Mouse (Mus musculus) embryonic facial prominence, embryonic 12.5 days (tissue): ENCODE data around the gene Meox1. TPM values are rescaled to one million over a fixed set of nuclear protein-coding genes. Genes with fewer than 3 reads are reported as not detected.

Experiments
- ATAC-seq: fragments of 200-750 bp; cut with Nextera tagmentation; 2 replicates; pipeline ENCODE4 v1.8.0; 2017; ENCODE audit not compliant: insufficient number of reproducible peaks, insufficient read depth, low FRiP score, low TSS enrichment
- H3K27ac ChIP-seq: fragments of 300-500 bp; sonication (generic); 2 replicates; pipeline ENCODE4 v1.5.1; 2016; ENCODE audit warnings: mild to moderate bottlenecking
- H3K27me3 ChIP-seq: fragments of 300-500 bp; sonication (generic); 2 replicates; pipeline ENCODE4 v1.6.1; 2016; ENCODE audit warnings: mild to moderate bottlenecking, moderate library complexity
- H3K36me3 ChIP-seq: fragments of 300-500 bp; sonication (generic); 2 replicates; pipeline ENCODE4 v1.6.1; 2016; ENCODE audit warnings: mild to moderate bottlenecking
- H3K4me1 ChIP-seq: fragments of 300-500 bp; sonication (generic); 2 replicates; pipeline ENCODE4 v1.6.1; 2016
- H3K4me2 ChIP-seq: fragments of 300-500 bp; sonication (generic); replicated peaks from 2 replicates; pipeline ENCODE4 v1.6.1; 2016; ENCODE audit warnings: mild to moderate bottlenecking, moderate library complexity
- H3K4me3 ChIP-seq: fragments of 300-500 bp; sonication (generic); 2 replicates; pipeline ENCODE4 v1.5.1; 2016; ENCODE audit warnings: mild to moderate bottlenecking
- H3K9ac ChIP-seq: fragments of 300-500 bp; sonication (generic); 2 replicates; pipeline ENCODE4 v1.6.1; 2016; ENCODE audit warnings: mild to moderate bottlenecking, moderate library complexity
- H3K9me3 ChIP-seq: fragments of 300-500 bp; sonication (generic); 2 replicates; pipeline ENCODE4 v1.6.1; 2016; ENCODE audit warnings: mild to moderate bottlenecking, moderate library complexity
- WGBS: fragments of 180-500 bp; shearing (Covaris S2); methylation state at CpG from one replicate; pipeline ENCODE4 v1.1.7; 2016; 5-methylcytosine and 5-hydroxymethylcytosine counted together
- polyA plus RNA-seq: library from polyadenylated mRNA; unstranded; fragments of >200 nt; fragmentation: Nextera tagmentation; extraction: Ambion mirVana; gene quantifications from 2 replicates; pipeline ENCODE4 v1.2.1, GENCODE M21; 2016

Gene Meox1
- polyA plus RNA-seq, 1 experiment from 2014 or later: 10.9 TPM

DNA sequence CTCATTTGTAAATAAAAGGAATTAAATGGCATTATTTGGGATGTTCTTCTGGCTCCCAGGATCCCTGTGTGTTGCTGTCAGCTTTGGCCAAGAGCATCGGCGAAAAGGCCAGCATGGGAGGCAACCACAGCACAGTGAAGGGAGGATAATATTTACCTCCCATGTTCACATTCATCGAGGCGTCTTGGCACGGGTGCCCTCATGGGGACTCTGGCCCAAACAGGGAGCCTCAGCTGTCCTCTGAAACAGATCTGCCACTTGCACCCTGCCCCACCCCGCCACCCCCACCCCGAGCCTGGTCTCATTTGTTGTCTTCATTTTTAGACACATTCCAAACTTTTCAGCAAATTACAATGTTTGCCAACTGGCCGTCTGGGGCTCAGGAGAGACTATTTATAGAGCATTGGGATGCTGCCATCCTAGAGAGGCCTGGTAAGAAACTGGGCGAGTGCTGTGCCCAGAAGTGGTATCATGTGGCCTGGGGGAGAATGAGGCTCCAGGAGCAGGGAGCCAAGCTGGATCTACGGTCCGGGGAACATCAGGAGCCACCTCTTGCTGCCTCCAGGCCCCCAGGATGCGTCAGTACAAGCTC is 27.3 kb upstream of the Meox1 start:
- Histone ChIP-seq H3K9me3 (no peaks in the 10 kb centered on the region), H3K4me1 (no peaks in the 10 kb centered on the region), H3K36me3 (no peaks in the 10 kb centered on the region), H3K4me3 (no peak overlapping the region), H3K27ac (no peak overlapping the region), H3K27me3 (peaks cover 13% of the 10 kb centered on the region; the same call in 1 of the 2 replicates), H3K4me2 (no peak overlapping the region), H3K9ac (no peak overlapping the region)
- WGBS: 76% methylated on average over 12 of the region's 12 CpGs
- no peak for ATAC-seq

- Histone ChIP-seq H3K4me2 (no peak overlapping the region), H3K4me3 (no peak overlapping the region), H3K9ac (no peak overlapping the region), H3K9me3 (no peaks in the 10 kb centered on the region), H3K27ac (no peak overlapping the region), H3K4me1 (no peaks in the 10 kb centered on the region), H3K27me3 (peaks cover 16% of the 10 kb centered on the region; the same call in 1 of the 2 replicates), H3K36me3 (no peaks in the 10 kb centered on the region)
- 2% methylated on average over 6 of the region's 6 CpGs for WGBS
- peak; percentile 54; the same call in 1 of the 2 replicates for ATAC-seq
Measured at GRCm38 (mm10) chr11:101919660-101920059, 25.5 kb upstream of the Meox1 start.

GRCm38 (mm10) chr11:101918609-101919008 is 24.4 kb upstream of the Meox1 start:
- Histone ChIP-seq H3K4me3 (no peak overlapping the region), H3K4me2 (no peak overlapping the region), H3K9me3 (no peaks in the 10 kb centered on the region), H3K27ac (no peak overlapping the region), H3K4me1 (no peaks in the 10 kb centered on the region), H3K27me3 (peaks cover 16% of the 10 kb centered on the region; the same call in 1 of the 2 replicates), H3K9ac (no peak overlapping the region), H3K36me3 (no peaks in the 10 kb centered on the region)
- WGBS: 69% methylated on average over 3 of the region's 3 CpGs
- ATAC-seq: no peak

DNA sequence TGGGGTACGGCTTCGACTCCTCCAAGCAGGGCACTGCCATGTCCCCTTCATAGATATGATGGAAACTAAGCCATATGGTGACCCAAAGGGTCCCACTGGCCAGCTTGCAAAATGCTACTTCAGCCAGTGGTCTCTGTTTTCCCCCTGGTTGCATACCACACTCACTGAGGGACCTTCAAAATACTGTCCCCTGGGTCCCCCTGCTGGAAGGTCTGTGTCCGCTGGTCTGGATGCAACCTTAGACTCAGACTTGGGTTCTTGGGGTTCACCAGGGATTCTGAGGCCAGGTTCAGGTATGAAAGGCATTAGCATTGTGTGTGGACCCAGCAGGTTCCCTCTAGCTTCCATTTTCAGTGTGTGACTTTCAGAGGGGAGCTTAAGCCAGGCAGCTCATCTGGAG is 22.6 kb upstream of the Meox1 start:
- no peaks in the 10 kb centered on the region for H3K9me3 ChIP-seq
- no peaks in the 10 kb centered on the region for H3K36me3 ChIP-seq
- no peak overlapping the region for H3K4me2 ChIP-seq
- H3K27me3 ChIP-seq: peaks cover 18% of the 10 kb centered on the region; the same call in 1 of the 2 replicates
- H3K4me3 ChIP-seq: no peak overlapping the region
- 71% methylated on average over 3 of the region's 3 CpGs for WGBS
- H3K9ac ChIP-seq: no peak overlapping the region
- H3K4me1 ChIP-seq: no peaks in the 10 kb centered on the region
- no peak overlapping the region for H3K27ac ChIP-seq
- ATAC-seq: no peak

- no peaks in the 10 kb centered on the region for H3K4me1 ChIP-seq
- no peak for ATAC-seq
- H3K27ac ChIP-seq: no peak overlapping the region
- no peak overlapping the region for H3K9ac ChIP-seq
- WGBS: 55% methylated on average over 8 of the region's 8 CpGs
- no peaks in the 10 kb centered on the region for H3K9me3 ChIP-seq
- H3K27me3 ChIP-seq: peaks cover 21% of the 10 kb centered on the region; the same call in 1 of the 2 replicates
- H3K4me2 ChIP-seq: no peak overlapping the region
- H3K36me3 ChIP-seq: no peaks in the 10 kb centered on the region
- no peak overlapping the region for H3K4me3 ChIP-seq
Measured at GRCm38 (mm10) chr11:101913591-101913990, 19.4 kb upstream of the Meox1 start.

- Histone ChIP-seq H3K27me3 (peaks cover 13% of the 10 kb centered on the region; the same call in 1 of the 2 replicates), H3K4me1 (peaks cover 2% of the 10 kb centered on the region; the same call in 1 of the 2 replicates), H3K36me3 (no peaks in the 10 kb centered on the region), H3K27ac (no peak overlapping the region), H3K4me3 (no peak overlapping the region), H3K4me2 (no peak overlapping the region), H3K9me3 (no peaks in the 10 kb centered on the region), H3K9ac (no peak overlapping the region)
- no peak for ATAC-seq
- 66% methylated on average over 4 of the region's 4 CpGs for WGBS
Measured at GRCm38 (mm10) chr11:101911855-101912579, 17.8 kb upstream of the Meox1 start.

GRCm38 (mm10) chr11:101910230-101910946 is 16.2 kb upstream of the Meox1 start:
- 23% methylated on average over 21 of the region's 21 CpGs for WGBS
- Histone ChIP-seq H3K4me1 (peaks cover 10% of the 10 kb centered on the region), H3K9me3 (no peaks in the 10 kb centered on the region), H3K27me3 (0 out of 2 replicates have a peak, but pooled peaks cover 11% of the 10 kb centered on the region), H3K9ac (no peak overlapping the region), H3K4me2 (no peak overlapping the region), H3K27ac (no peak overlapping the region), H3K36me3 (no peaks in the 10 kb centered on the region), H3K4me3 (no peak overlapping the region)
- ATAC-seq: no peak

GRCm38 (mm10) chr11:101908777-101909176 is 14.6 kb upstream of the Meox1 start:
- Histone ChIP-seq H3K9ac (no peak overlapping the region), H3K4me2 (no peak overlapping the region), H3K27me3 (0 out of 2 replicates have a peak, but pooled peaks cover 11% of the 10 kb centered on the region), H3K4me1 (peaks cover 10% of the 10 kb centered on the region), H3K27ac (no peak overlapping the region), H3K36me3 (no peaks in the 10 kb centered on the region), H3K9me3 (no peaks in the 10 kb centered on the region), H3K4me3 (no peak overlapping the region)
- no peak for ATAC-seq
- 60% methylated on average over 6 of the region's 6 CpGs for WGBS

- H3K4me1 ChIP-seq: peaks cover 10% of the 10 kb centered on the region
- no peaks in the 10 kb centered on the region for H3K36me3 ChIP-seq
- no peaks in the 10 kb centered on the region for H3K9me3 ChIP-seq
- no peak overlapping the region for H3K4me2 ChIP-seq
- no peak overlapping the region for H3K9ac ChIP-seq
- 26% methylated on average over 13 of the region's 13 CpGs for WGBS
- no peak for ATAC-seq
- no peak overlapping the region for H3K27ac ChIP-seq
- H3K4me3 ChIP-seq: no peak overlapping the region
- 0 out of 2 replicates have a peak, but pooled peaks cover 6% of the 10 kb centered on the region for H3K27me3 ChIP-seq
Measured at GRCm38 (mm10) chr11:101905115-101905514, 10.9 kb upstream of the Meox1 start.

DNA sequence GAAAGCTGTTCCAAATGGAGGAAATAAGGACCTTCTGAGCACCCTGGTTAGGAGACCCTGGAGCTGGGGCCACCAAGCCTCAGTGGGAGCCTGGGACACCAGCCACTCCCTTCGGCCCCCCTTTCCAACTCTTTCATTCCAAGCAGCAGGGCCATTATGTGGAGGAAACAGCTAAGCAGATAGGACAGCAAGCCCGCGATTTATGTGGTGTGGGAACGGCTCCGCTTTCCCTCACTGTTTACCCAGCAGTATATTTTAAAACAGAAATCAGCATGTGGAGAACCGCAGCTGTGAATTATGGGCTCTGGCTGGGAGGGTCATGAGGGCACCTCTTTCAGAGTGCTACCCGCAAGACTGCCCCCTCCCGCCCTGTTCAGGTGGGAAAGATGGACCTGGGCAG is 7.1 kb upstream of the Meox1 start:
- WGBS: 67% methylated on average over 8 of the region's 8 CpGs
- 0 out of 2 replicates have a peak, but pooled peaks cover 2% of the 10 kb centered on the region for H3K27me3 ChIP-seq
- no peaks in the 10 kb centered on the region for H3K9me3 ChIP-seq
- no peak overlapping the region for H3K4me3 ChIP-seq
- H3K4me2 ChIP-seq: no peak overlapping the region
- no peak for ATAC-seq
- H3K36me3 ChIP-seq: no peaks in the 10 kb centered on the region
- no peak overlapping the region for H3K27ac ChIP-seq
- H3K4me1 ChIP-seq: peaks cover 11% of the 10 kb centered on the region
- no peak overlapping the region for H3K9ac ChIP-seq

GRCm38 (mm10) chr11:101898328-101898727 is 4.2 kb upstream of the Meox1 start:
- peaks cover 27% of the 10 kb centered on the region for H3K4me1 ChIP-seq
- H3K4me2 ChIP-seq: no peak overlapping the region
- 90% methylated on average over 4 of the region's 4 CpGs for WGBS
- H3K9me3 ChIP-seq: no peaks in the 10 kb centered on the region
- no peaks in the 10 kb centered on the region for H3K27me3 ChIP-seq
- no peak overlapping the region for H3K9ac ChIP-seq
- no peak overlapping the region for H3K27ac ChIP-seq
- no peak for ATAC-seq
- no peaks in the 10 kb centered on the region for H3K36me3 ChIP-seq
- no peak overlapping the region for H3K4me3 ChIP-seq
